Mouse (Mus musculus) granulocyte monocyte progenitor cell, adult 5-6 weeks (primary cell): Measurements from ENCODE around the gene Ntrk3. TPM values are rescaled to one million over a fixed set of nuclear protein-coding genes. Genes with fewer than 3 reads are reported as not detected.

Experiments
- total RNA-seq, 2 experiments: library from RNA; stranded (forward) in 1 of 2; stranded (reverse) in 1 of 2; fragments of 200-712, 200-1000 nt in 1 of 2; fragments of >200 nt in 1 of 2; fragmentation: Nextera tagmentation in 1 of 2; gene quantifications; 2 replicates each; pipeline ENCODE4 v1.2.3; 2014 to 2017

Ntrk3 gene
- total RNA-seq, 2 experiments from 2014 or later: not detected

Other genes with a start within 250 kb of the Ntrk3 start
- 40.4 and 49.9 TPM in 2 replicates for gene Mrps11, start 45.1 kb upstream of the Ntrk3 start, total RNA-seq (2014; fragmentation: Nextera tagmentation)
- 32.4 and 35.7 TPM in 2 replicates for gene Mrps11, start 45.1 kb upstream of the Ntrk3 start, total RNA-seq (2017)
- gene Mrpl46, start 45.5 kb upstream of the Ntrk3 start, total RNA-seq (2014; fragmentation: Nextera tagmentation): 30.9 and 37.6 TPM in 2 replicates
- gene Mrpl46, start 45.5 kb upstream of the Ntrk3 start, total RNA-seq (2017): 58.0 and 60.1 TPM in 2 replicates
- gene Det1, start 109.3 kb upstream of the Ntrk3 start, total RNA-seq (2014; fragmentation: Nextera tagmentation): 17.2 and 22.5 TPM in 2 replicates
- 12.3 and 17.9 TPM in 2 replicates for gene Det1, start 109.3 kb upstream of the Ntrk3 start, total RNA-seq (2017)
- 29.4 and 44.3 TPM in 2 replicates for gene Aen, start 157.8 kb upstream of the Ntrk3 start, total RNA-seq (2014; fragmentation: Nextera tagmentation)
- gene Aen, start 157.8 kb upstream of the Ntrk3 start, total RNA-seq (2017): 32.9 and 35.2 TPM in 2 replicates
- 7.0 and 10.9 TPM in 2 replicates for gene Isg20, start 175.4 kb upstream of the Ntrk3 start, total RNA-seq (2014; fragmentation: Nextera tagmentation)
- 3.8 and 10.4 TPM in 2 replicates for gene Isg20, start 175.4 kb upstream of the Ntrk3 start, total RNA-seq (2017)